Mouse (Mus musculus): ENCODE measurements at regions not wholly inside any gene's neighbourhood (a gene's known extent, or its start where the extent isn't known, plus 50 kb on each side); places are given as distances from the start of the nearest gene placed in this dataset.

- Histone ChIP-seq H3K9me3 (replicated peaks; ENCODE audit: control insufficient read depth, low read length) (no peaks in the 10 kb centered on the region), H3K4me3 (ENCODE audit: low read depth, low read length) (no peak overlapping the region), H3K27me3 (ENCODE audit: control insufficient read depth, insufficient read depth, low read length) (no peaks in the 10 kb centered on the region), H3K4me1 (ENCODE audit: control insufficient read depth, insufficient read depth) (no peaks in the 10 kb centered on the region), H3K27ac (ENCODE audit: low read depth) (no peak overlapping the region), H3K36me3 (replicated peaks; ENCODE audit: control insufficient read depth, insufficient read depth, low read length) (no peaks in the 10 kb centered on the region), H3K4me2 (ENCODE audit: low read depth, low read length) (no peak overlapping the region), H3K9ac (replicated peaks; ENCODE audit: low read depth, low read length) (no peak overlapping the region)
- 76% methylated on average over 2 of the region's 2 CpGs for WGBS
- ATAC-seq (ENCODE audit: insufficient read depth, low read depth) = no peak
- no peak for DNase-seq (ENCODE audit: low spot score)
- TF ChIP-seq EP300 (IDR thresholded peaks at IDR 0.05; ENCODE audit: low read depth) (no peak), CTCF (IDR thresholded peaks at IDR 0.05; ENCODE audit: low read depth) (no peak)
Measured at GRCm38 (mm10) chr4:7913191-7913590, 325.6 kb downstream of the Car8 start.

- no peak overlapping the region for H3K27ac ChIP-seq (ENCODE audit: low read depth)
- H3K4me2 ChIP-seq (ENCODE audit: low read depth, low read length) = no peak overlapping the region
- H3K27me3 ChIP-seq (ENCODE audit: control insufficient read depth, insufficient read depth, low read length) = no peaks in the 10 kb centered on the region
- DNase-seq (ENCODE audit: low spot score) (no peak), ATAC-seq (ENCODE audit: insufficient read depth, low read depth) (no peak)
- no peak for TF ChIP-seq CTCF (IDR thresholded peaks at IDR 0.05; ENCODE audit: low read depth)
- TF ChIP-seq EP300 (IDR thresholded peaks at IDR 0.05; ENCODE audit: low read depth) = no peak
- no peak overlapping the region for H3K9ac ChIP-seq (replicated peaks; ENCODE audit: low read depth, low read length)
- H3K36me3 ChIP-seq (replicated peaks; ENCODE audit: control insufficient read depth, insufficient read depth, low read length) = no peaks in the 10 kb centered on the region
- H3K4me3 ChIP-seq (ENCODE audit: low read depth, low read length) = no peak overlapping the region
- no peaks in the 10 kb centered on the region for H3K4me1 ChIP-seq (ENCODE audit: control insufficient read depth, insufficient read depth)
- no peaks in the 10 kb centered on the region for H3K9me3 ChIP-seq (replicated peaks; ENCODE audit: control insufficient read depth, low read length)
- 83% methylated on average over 2 of the region's 2 CpGs for WGBS
Measured at GRCm38 (mm10) chr4:7912675-7913074, 326.2 kb downstream of the Car8 start.

GRCm38 (mm10) chr4:7903130-7903529 lies 335.7 kb downstream of the Car8 start:
- H3K4me1 ChIP-seq (ENCODE audit: control insufficient read depth, insufficient read depth) = no peaks in the 10 kb centered on the region
- H3K4me2 ChIP-seq (ENCODE audit: low read depth, low read length) = no peak overlapping the region
- H3K27me3 ChIP-seq (ENCODE audit: control insufficient read depth, insufficient read depth, low read length) = no peaks in the 10 kb centered on the region
- no peak overlapping the region for H3K27ac ChIP-seq (ENCODE audit: low read depth)
- no peaks in the 10 kb centered on the region for H3K36me3 ChIP-seq (replicated peaks; ENCODE audit: control insufficient read depth, insufficient read depth, low read length)
- ATAC-seq (ENCODE audit: insufficient read depth, low read depth) (no peak), DNase-seq (ENCODE audit: low spot score) (no peak)
- no peak overlapping the region for H3K4me3 ChIP-seq (ENCODE audit: low read depth, low read length)
- H3K9me3 ChIP-seq (replicated peaks; ENCODE audit: control insufficient read depth, low read length) = no peaks in the 10 kb centered on the region
- H3K9ac ChIP-seq (replicated peaks; ENCODE audit: low read depth, low read length) = no peak overlapping the region
- TF ChIP-seq EP300 (IDR thresholded peaks at IDR 0.05; ENCODE audit: low read depth) (no peak), CTCF (IDR thresholded peaks at IDR 0.05; ENCODE audit: low read depth) (no peak)
- WGBS = 41% methylated on average over 1 of the region's 1 CpGs

DNA sequence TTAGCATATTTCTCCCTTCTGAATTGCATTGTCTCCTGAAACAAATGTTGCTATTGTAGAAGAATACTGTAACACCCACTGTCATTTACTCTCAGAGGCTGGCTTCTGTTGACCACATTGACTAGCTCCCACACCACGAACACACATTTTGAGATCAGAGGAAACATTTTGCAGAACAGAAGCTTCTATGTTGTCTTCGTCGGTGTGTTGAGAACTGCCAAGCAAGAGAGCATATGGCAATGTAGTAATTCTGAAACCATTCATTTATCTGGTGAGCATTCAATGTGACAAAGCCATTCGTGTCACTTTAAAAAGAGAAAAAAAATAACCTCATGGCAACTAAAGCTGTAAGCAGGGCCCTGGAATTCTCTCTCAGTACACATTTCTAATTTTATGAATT lies 343.9 kb downstream of the Car8 start:
- Histone ChIP-seq H3K9me3 (replicated peaks; ENCODE audit: control insufficient read depth, low read length) (no peaks in the 10 kb centered on the region), H3K27me3 (ENCODE audit: control insufficient read depth, insufficient read depth, low read length) (no peaks in the 10 kb centered on the region), H3K36me3 (replicated peaks; ENCODE audit: control insufficient read depth, insufficient read depth, low read length) (no peaks in the 10 kb centered on the region), H3K4me2 (ENCODE audit: low read depth, low read length) (no peak overlapping the region), H3K27ac (ENCODE audit: low read depth) (no peak overlapping the region), H3K9ac (replicated peaks; ENCODE audit: low read depth, low read length) (no peak overlapping the region), H3K4me1 (ENCODE audit: control insufficient read depth, insufficient read depth) (no peaks in the 10 kb centered on the region), H3K4me3 (ENCODE audit: low read depth, low read length) (no peak overlapping the region)
- DNase-seq (ENCODE audit: low spot score) (no peak), ATAC-seq (ENCODE audit: insufficient read depth, low read depth) (no peak)
- TF ChIP-seq EP300 (IDR thresholded peaks at IDR 0.05; ENCODE audit: low read depth) = no peak
- WGBS = 73% methylated on average over 4 of the region's 4 CpGs

DNA sequence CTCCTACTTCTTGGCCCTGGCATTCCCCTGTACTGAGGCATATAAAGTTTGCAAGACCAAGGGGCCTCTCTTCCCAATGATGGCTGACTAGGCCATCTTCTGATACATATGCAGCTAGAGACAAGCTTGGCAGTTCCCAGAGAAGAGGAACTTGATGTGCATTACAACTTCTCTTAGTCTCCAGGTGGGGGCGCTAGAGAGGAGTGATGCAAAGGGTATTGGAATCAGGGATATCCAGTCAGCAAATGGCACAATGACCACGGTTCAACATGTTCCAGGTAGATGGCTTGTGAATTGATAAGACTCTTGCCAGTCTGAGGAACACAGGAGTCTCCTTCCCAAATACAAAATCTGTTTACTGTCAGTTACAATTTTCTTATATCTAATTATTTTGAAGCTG lies 347.7 kb downstream of the Car8 start:
- TF ChIP-seq CTCF (IDR thresholded peaks at IDR 0.05; ENCODE audit: low read depth) = no peak
- TF ChIP-seq EP300 (IDR thresholded peaks at IDR 0.05; ENCODE audit: low read depth) = no peak
- Histone ChIP-seq H3K9me3 (replicated peaks; ENCODE audit: control insufficient read depth, low read length) (no peaks in the 10 kb centered on the region), H3K4me1 (ENCODE audit: control insufficient read depth, insufficient read depth) (no peaks in the 10 kb centered on the region), H3K27ac (ENCODE audit: low read depth) (no peak overlapping the region), H3K27me3 (ENCODE audit: control insufficient read depth, insufficient read depth, low read length) (no peaks in the 10 kb centered on the region), H3K4me2 (ENCODE audit: low read depth, low read length) (no peak overlapping the region), H3K4me3 (ENCODE audit: low read depth, low read length) (no peak overlapping the region), H3K9ac (replicated peaks; ENCODE audit: low read depth, low read length) (no peak overlapping the region), H3K36me3 (replicated peaks; ENCODE audit: control insufficient read depth, insufficient read depth, low read length) (no peaks in the 10 kb centered on the region)
- ATAC-seq (ENCODE audit: insufficient read depth, low read depth) = no peak
- no peak for DNase-seq (ENCODE audit: low spot score)
- 53% methylated on average over 2 of the region's 2 CpGs for WGBS

GRCm38 (mm10) chr4:7854518-7854917 lies 384.3 kb downstream of the Car8 start:
- no peaks in the 10 kb centered on the region for H3K36me3 ChIP-seq (replicated peaks; ENCODE audit: control insufficient read depth, insufficient read depth, low read length)
- TF ChIP-seq CTCF (IDR thresholded peaks at IDR 0.05; ENCODE audit: low read depth) (no peak), EP300 (IDR thresholded peaks at IDR 0.05; ENCODE audit: low read depth) (no peak)

More at GRCm38 (mm10) chr4:7854518-7854917, 384.3 kb downstream of the Car8 start:
- H3K4me3 ChIP-seq (ENCODE audit: low read depth, low read length) = no peak overlapping the region
- 82% methylated on average over 1 of the region's 1 CpGs for WGBS
- H3K27me3 ChIP-seq (ENCODE audit: control insufficient read depth, insufficient read depth, low read length) = no peaks in the 10 kb centered on the region
- H3K9ac ChIP-seq (replicated peaks; ENCODE audit: low read depth, low read length) = no peak overlapping the region
- no peak for ATAC-seq (ENCODE audit: insufficient read depth, low read depth)
- no peaks in the 10 kb centered on the region for H3K9me3 ChIP-seq (replicated peaks; ENCODE audit: control insufficient read depth, low read length)
- H3K4me1 ChIP-seq (ENCODE audit: control insufficient read depth, insufficient read depth) = no peaks in the 10 kb centered on the region
- no peak for DNase-seq (ENCODE audit: low spot score)
- no peak overlapping the region for H3K27ac ChIP-seq (ENCODE audit: low read depth)
- no peak overlapping the region for H3K4me2 ChIP-seq (ENCODE audit: low read depth, low read length)

Data from heart, postnatal 0 days (tissue).